Mouse (Mus musculus): ENCODE measurements around the gene Gdi2.

DNA sequence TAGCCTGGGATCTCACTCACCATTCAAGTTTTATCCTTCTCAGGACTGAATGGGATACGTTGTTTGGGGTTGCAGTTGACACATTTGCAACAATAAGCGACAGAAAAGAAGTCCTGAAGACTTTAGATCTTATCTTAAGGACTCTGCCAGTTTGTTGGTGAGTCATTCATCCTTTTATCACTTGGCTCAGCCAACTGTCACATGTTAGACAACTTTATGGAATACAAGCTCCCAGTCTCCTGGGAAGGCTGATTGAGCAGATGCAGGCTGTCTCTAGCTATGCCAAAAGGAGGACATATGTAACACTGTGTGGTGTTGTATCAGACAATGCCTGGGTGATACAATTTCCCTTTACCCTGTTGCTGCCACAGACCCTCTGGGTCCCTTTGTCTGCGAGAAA lies 7.4 kb upstream of the Gdi2 start:
- TF ChIP-seq POLR2A (IDR thresholded peaks at IDR 0.05; ENCODE audit: low read depth, low read length), result no peak
- no peak for TF ChIP-seq CTCF (IDR thresholded peaks at IDR 0.05; ENCODE audit: extremely low read depth, insufficient read length, insufficient replicate concordance, low read depth, low read length)

Data from small intestine, adult 2 months (tissue).